Mouse (Mus musculus): ENCODE data around the gene Rmnd1. TPM values are rescaled to one million over a fixed set of nuclear protein-coding genes. Genes with fewer than 3 reads are reported as not detected.

Gene Rmnd1
- 39.1 and 44.8 TPM in 2 replicates for polyA plus RNA-seq (2015; fragmentation: Nextera tagmentation; extraction: Ambion mirVana)

DNA sequence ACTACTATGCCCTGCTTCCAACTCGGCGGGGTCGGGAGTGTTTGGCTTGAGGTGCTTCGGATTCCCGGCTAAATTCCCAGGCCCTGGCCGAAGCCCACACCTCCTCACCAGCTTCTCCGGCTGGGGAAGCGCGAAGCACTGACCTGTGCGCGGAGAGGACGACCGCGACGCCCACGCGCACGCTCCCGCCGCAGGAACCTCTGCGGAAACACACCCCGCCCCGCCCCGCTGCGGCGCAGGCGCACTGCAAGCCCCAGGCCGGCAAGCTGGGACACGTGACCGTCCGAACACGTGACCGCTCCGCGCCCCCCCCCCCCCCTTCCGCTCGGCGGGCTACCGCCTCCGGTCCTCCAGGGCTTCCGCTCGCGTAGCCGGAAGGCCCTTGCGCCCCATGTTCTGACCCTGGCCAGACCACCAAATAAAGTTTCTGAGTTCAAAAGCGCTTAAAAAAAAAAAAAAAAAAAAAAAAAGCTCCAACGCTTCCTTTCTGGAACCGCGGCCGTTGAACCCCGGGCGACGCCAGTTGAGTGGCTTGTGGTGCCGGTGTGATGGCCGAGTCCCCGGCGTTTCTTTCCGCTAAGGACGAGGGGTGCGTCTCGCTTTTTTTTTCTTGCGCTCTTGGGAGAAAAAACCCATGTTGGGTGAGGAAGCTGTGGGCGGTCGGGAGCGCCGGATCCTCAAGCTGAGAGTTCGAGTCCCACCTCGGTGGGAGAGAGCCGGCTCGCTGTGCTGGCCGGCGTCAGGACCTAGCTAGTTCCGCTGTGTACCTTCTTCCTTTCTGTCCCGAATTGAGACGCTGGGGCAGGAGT, at the start of gene Rmnd1, which contains the start of gene Armt1:
TSS of gene Rmnd1 (minus strand) at position 266 of the 809 bp plus-strand sequence.
TSS of gene Armt1 (plus strand) at position 345 of the 809 bp plus-strand sequence.
- H3K27ac ChIP-seq (ENCODE audit: low read length): peak within 1 kb of the TSS; percentile 91
- peak within 1 kb of the TSS; percentile 76 for H3K4me3 ChIP-seq (ENCODE audit: low read length)
- peak; percentile 98 for ATAC-seq (ENCODE audit: low read depth)
- WGBS: under 1% methylated on average over 56 of the region's 75 CpGs
- peak within 1 kb of the TSS; percentile 86 for H3K9ac ChIP-seq (ENCODE audit: low read length)
- no peaks in the 10 kb centered on the region for H3K9me3 ChIP-seq (ENCODE audit: control insufficient read depth, low read length)
- no peaks in the 10 kb centered on the region for H3K27me3 ChIP-seq (ENCODE audit: control insufficient read depth, insufficient read depth, low read depth, low read length)
- peak within 1 kb of the TSS; percentile 76 for H3K4me2 ChIP-seq (ENCODE audit: low read depth, low read length)
- peaks cover 6% of the 10 kb centered on the region for H3K4me1 ChIP-seq (replicated peaks; ENCODE audit: control insufficient read depth, insufficient read depth, low read length)
- H3K36me3 ChIP-seq (ENCODE audit: control insufficient read depth, insufficient read depth, low read length): no peaks in the 10 kb centered on the region

DNA sequence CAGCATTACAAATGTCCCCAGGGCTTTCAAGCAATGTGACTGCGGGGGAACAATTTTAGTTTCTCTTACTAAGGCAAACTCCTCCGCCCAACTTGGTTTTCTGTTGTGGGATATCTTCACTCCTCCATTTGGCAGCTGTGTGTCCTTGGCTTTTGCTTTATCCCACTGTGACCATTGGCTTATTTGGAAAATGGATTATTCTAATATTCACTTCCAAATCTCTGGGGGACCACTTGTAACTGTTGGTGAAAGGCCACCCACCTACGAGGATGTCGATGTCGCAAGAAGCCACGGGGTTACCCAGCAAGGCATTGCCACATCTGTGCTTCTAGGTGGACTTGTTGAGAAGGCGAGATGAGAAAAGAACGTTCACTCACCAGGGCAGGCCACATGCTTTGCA, 49.5 kb upstream of the Rmnd1 start:
- no peak overlapping the region for H3K27ac ChIP-seq (ENCODE audit: low read length)
- no peak for ATAC-seq (ENCODE audit: low read depth)
- H3K4me1 ChIP-seq (replicated peaks; ENCODE audit: control insufficient read depth, insufficient read depth, low read length): no peaks in the 10 kb centered on the region
- H3K36me3 ChIP-seq (ENCODE audit: control insufficient read depth, insufficient read depth, low read length): no peaks in the 10 kb centered on the region
- no peak overlapping the region for H3K9ac ChIP-seq (ENCODE audit: low read length)
- no peaks in the 10 kb centered on the region for H3K9me3 ChIP-seq (ENCODE audit: control insufficient read depth, low read length)
- H3K4me2 ChIP-seq (ENCODE audit: low read depth, low read length): no peak overlapping the region
- H3K4me3 ChIP-seq (ENCODE audit: low read length): no peak overlapping the region
- no peaks in the 10 kb centered on the region for H3K27me3 ChIP-seq (ENCODE audit: control insufficient read depth, insufficient read depth, low read depth, low read length)
- WGBS: 75% methylated on average over 8 of the region's 8 CpGs

DNA sequence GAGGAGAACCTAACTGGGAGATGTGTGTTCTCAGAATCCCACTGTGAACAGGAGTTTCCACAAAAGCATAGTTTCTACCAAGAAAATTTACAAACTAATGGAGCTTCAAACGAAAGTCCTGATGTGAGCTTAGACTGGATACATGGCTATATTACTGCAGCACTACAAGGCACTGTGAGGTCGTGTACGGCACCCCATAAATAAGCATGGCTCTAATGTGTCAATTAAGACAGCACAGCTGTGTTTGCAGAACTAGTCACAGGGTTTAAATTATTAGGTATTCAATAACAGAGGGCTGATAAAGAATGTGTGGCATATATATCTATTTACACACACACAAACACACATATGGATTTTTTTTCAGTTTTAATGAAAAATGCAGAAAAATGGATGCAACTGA, 48.7 kb upstream of the Rmnd1 start:
- Histone ChIP-seq H3K4me2 (ENCODE audit: low read depth, low read length) (no peak overlapping the region), H3K27ac (ENCODE audit: low read length) (no peak overlapping the region), H3K9me3 (ENCODE audit: control insufficient read depth, low read length) (no peaks in the 10 kb centered on the region), H3K27me3 (ENCODE audit: control insufficient read depth, insufficient read depth, low read depth, low read length) (no peaks in the 10 kb centered on the region), H3K36me3 (ENCODE audit: control insufficient read depth, insufficient read depth, low read length) (no peaks in the 10 kb centered on the region), H3K4me1 (replicated peaks; ENCODE audit: control insufficient read depth, insufficient read depth, low read length) (no peaks in the 10 kb centered on the region), H3K9ac (ENCODE audit: low read length) (no peak overlapping the region), H3K4me3 (ENCODE audit: low read length) (no peak overlapping the region)
- 51% methylated on average over 3 of the region's 3 CpGs for WGBS
- 0 out of 2 replicates have a peak, but pooled peaks have one; percentile 51 for ATAC-seq (ENCODE audit: low read depth)

DNA sequence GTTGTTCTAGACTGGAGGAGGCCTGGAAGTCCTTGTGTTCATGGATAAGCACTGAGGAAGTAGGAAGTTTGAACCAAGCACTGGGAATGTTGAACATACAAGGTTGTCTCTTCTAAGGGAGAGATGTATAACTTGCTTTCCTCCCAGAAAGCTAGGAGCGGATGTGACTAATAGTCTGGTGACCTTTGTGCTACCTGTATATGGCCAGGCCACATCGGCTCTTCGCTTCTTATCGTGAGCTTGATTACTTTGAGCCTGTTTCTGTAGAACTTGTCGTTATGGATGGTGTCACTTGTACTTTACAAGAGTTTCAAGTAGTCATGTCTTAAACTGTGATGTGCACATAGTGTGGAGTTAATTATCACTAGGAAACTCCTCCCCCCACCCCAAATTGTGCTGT, 44.4 kb upstream of the Rmnd1 start:
- Histone ChIP-seq H3K9ac (ENCODE audit: low read length) (no peak overlapping the region), H3K4me1 (replicated peaks; ENCODE audit: control insufficient read depth, insufficient read depth, low read length) (no peaks in the 10 kb centered on the region), H3K4me2 (ENCODE audit: low read depth, low read length) (no peak overlapping the region), H3K4me3 (ENCODE audit: low read length) (no peak overlapping the region), H3K27ac (ENCODE audit: low read length) (no peak overlapping the region), H3K27me3 (ENCODE audit: control insufficient read depth, insufficient read depth, low read depth, low read length) (no peaks in the 10 kb centered on the region), H3K9me3 (ENCODE audit: control insufficient read depth, low read length) (no peaks in the 10 kb centered on the region), H3K36me3 (ENCODE audit: control insufficient read depth, insufficient read depth, low read length) (no peaks in the 10 kb centered on the region)
- WGBS: 75% methylated on average over 5 of the region's 5 CpGs
- ATAC-seq (ENCODE audit: low read depth): no peak

DNA sequence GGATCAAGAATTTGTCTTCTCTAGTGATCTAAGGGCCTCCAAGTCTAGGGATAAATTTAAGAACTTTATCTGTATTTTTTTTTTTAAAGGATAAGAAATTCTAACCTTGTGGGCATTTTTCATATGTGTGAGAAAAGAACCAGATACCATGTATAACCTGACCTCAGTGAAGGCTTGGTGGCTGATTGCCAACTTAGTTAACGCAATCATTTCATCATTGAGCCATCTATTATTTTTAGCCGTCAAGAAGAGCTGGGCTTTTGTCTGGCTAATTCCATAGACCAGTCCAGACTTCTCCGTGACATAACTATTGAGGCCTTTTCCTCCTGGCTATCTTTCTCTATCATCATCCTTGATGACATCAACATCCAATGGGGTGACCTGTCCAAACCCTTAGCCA, 43.2 kb upstream of the Rmnd1 start:
- Histone ChIP-seq H3K9ac (ENCODE audit: low read length) (no peak overlapping the region), H3K4me3 (ENCODE audit: low read length) (no peak overlapping the region), H3K9me3 (ENCODE audit: control insufficient read depth, low read length) (no peaks in the 10 kb centered on the region), H3K27ac (ENCODE audit: low read length) (no peak overlapping the region), H3K27me3 (ENCODE audit: control insufficient read depth, insufficient read depth, low read depth, low read length) (no peaks in the 10 kb centered on the region), H3K4me1 (replicated peaks; ENCODE audit: control insufficient read depth, insufficient read depth, low read length) (no peaks in the 10 kb centered on the region), H3K36me3 (ENCODE audit: control insufficient read depth, insufficient read depth, low read length) (no peaks in the 10 kb centered on the region), H3K4me2 (ENCODE audit: low read depth, low read length) (no peak overlapping the region)
- 68% methylated on average over 3 of the region's 3 CpGs for WGBS
- no peak for ATAC-seq (ENCODE audit: low read depth)

DNA sequence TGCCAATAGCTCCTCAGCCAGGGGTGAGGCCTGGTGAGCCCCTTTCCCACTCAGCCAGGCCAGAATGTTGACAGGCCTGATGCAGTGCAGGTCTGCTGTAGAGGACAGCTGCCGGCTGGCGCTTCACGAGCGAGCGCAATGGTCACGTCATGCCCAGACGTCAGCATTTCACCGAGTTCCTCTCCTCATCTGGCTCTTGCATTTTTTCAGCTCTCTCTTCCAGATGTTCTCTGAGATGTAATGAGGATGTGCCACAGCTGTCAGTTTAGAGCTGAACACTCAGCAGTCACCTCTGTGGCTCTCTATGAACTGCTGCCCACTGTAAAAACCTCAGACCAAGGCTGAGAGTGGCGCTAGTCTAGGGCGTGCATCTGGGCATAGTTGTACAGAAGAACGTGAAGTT, 41.4 kb upstream of the Rmnd1 start:
- Histone ChIP-seq H3K4me2 (ENCODE audit: low read depth, low read length) (peak overlapping the region; percentile 18; the same call in 1 of the 2 replicates), H3K27ac (ENCODE audit: low read length) (no peak overlapping the region), H3K36me3 (ENCODE audit: control insufficient read depth, insufficient read depth, low read length) (no peaks in the 10 kb centered on the region), H3K9me3 (ENCODE audit: control insufficient read depth, low read length) (no peaks in the 10 kb centered on the region), H3K9ac (ENCODE audit: low read length) (no peak overlapping the region), H3K4me1 (replicated peaks; ENCODE audit: control insufficient read depth, insufficient read depth, low read length) (no peaks in the 10 kb centered on the region), H3K27me3 (ENCODE audit: control insufficient read depth, insufficient read depth, low read depth, low read length) (no peaks in the 10 kb centered on the region), H3K4me3 (ENCODE audit: low read length) (no peak overlapping the region)
- WGBS: 53% methylated on average over 11 of the region's 11 CpGs
- ATAC-seq (ENCODE audit: low read depth): peak; percentile 94

DNA sequence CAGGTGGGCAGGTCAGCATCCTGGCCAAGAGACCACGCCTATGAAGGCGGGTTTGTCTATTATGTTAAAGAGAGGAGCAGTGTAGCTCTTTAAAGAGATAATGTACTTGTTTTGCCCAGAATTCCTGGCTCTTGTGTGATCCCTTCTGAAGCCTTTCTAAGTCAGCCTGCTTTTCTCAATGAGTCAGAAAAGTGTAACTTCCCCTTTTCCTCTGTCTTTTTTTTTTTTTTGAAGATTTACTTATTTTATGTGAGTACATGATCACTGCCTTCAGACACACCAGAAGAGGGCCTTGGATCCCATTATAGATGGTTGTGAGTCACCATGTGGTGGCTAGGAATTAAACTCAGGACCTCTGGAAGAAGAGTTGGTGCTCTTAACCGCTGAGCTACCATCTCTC, 37.2 kb upstream of the Rmnd1 start:
- no peaks in the 10 kb centered on the region for H3K36me3 ChIP-seq (ENCODE audit: control insufficient read depth, insufficient read depth, low read length)
- no peak for ATAC-seq (ENCODE audit: low read depth)
- H3K9me3 ChIP-seq (ENCODE audit: control insufficient read depth, low read length): no peaks in the 10 kb centered on the region
- no peak overlapping the region for H3K9ac ChIP-seq (ENCODE audit: low read length)
- H3K4me1 ChIP-seq (replicated peaks; ENCODE audit: control insufficient read depth, insufficient read depth, low read length): no peaks in the 10 kb centered on the region
- H3K4me3 ChIP-seq (ENCODE audit: low read length): no peak overlapping the region
- H3K27ac ChIP-seq (ENCODE audit: low read length): no peak overlapping the region
- no peaks in the 10 kb centered on the region for H3K27me3 ChIP-seq (ENCODE audit: control insufficient read depth, insufficient read depth, low read depth, low read length)
- WGBS: 87% methylated on average over 3 of the region's 3 CpGs
- no peak overlapping the region for H3K4me2 ChIP-seq (ENCODE audit: low read depth, low read length)

DNA sequence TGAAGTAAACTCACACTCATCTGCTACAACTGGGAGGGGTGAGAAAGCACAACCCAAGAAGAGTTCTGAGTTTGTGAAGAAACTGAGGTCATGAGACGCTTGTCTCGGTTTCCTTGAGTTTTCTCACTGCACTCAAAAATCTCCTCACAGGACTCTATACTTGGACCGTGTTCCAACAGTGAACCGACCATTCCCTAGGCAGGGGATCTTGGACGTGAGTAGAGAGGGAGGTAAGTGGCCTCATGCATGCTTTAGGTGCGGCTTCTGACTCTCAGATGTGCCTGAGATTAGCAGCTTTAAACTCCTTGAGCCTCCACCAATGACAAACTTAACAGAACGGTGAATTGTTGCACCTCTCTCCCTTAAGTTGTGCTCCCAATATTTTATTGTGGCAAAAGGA, 33.6 kb upstream of the Rmnd1 start:
- 53% methylated on average over 7 of the region's 7 CpGs for WGBS
- Histone ChIP-seq H3K4me2 (ENCODE audit: low read depth, low read length) (no peak overlapping the region), H3K27ac (ENCODE audit: low read length) (no peak overlapping the region), H3K4me1 (replicated peaks; ENCODE audit: control insufficient read depth, insufficient read depth, low read length) (no peaks in the 10 kb centered on the region), H3K9me3 (ENCODE audit: control insufficient read depth, low read length) (no peaks in the 10 kb centered on the region), H3K36me3 (ENCODE audit: control insufficient read depth, insufficient read depth, low read length) (no peaks in the 10 kb centered on the region), H3K9ac (ENCODE audit: low read length) (no peak overlapping the region), H3K4me3 (ENCODE audit: low read length) (no peak overlapping the region), H3K27me3 (ENCODE audit: control insufficient read depth, insufficient read depth, low read depth, low read length) (no peaks in the 10 kb centered on the region)
- 0 out of 2 replicates have a peak, but pooled peaks have one; percentile 31 for ATAC-seq (ENCODE audit: low read depth)

DNA sequence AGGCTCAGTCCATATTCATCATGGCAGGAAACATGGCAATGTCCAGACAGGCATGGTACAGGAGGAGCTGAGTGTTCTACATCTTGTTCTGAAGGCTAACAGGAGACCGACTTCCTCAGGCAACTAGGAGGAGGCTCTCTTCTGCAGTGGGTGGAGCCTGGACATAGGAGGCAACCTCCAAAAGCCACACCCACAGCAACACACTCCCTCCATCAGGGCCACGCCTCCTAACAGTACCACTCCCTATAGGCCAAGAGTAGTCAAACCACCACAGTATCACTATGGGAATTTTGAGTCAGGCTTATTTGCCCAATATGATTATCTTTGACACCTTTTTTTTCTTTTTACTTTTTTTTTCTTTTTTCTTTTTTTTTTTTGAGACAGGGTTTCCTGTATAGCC, 28.0 kb upstream of the Rmnd1 start:
- no peak for ATAC-seq (ENCODE audit: low read depth)
- WGBS: 91% methylated on average over 2 of the region's 2 CpGs
- Histone ChIP-seq H3K9me3 (ENCODE audit: control insufficient read depth, low read length) (no peaks in the 10 kb centered on the region), H3K4me1 (replicated peaks; ENCODE audit: control insufficient read depth, insufficient read depth, low read length) (no peaks in the 10 kb centered on the region), H3K9ac (ENCODE audit: low read length) (no peak overlapping the region), H3K4me3 (ENCODE audit: low read length) (no peak overlapping the region), H3K27me3 (ENCODE audit: control insufficient read depth, insufficient read depth, low read depth, low read length) (no peaks in the 10 kb centered on the region), H3K36me3 (ENCODE audit: control insufficient read depth, insufficient read depth, low read length) (peaks cover 5% of the 10 kb centered on the region; the same call in 1 of the 2 replicates), H3K4me2 (ENCODE audit: low read depth, low read length) (no peak overlapping the region), H3K27ac (ENCODE audit: low read length) (no peak overlapping the region)
